Mouse (Mus musculus) adrenal gland, postnatal 25 days (tissue): ENCODE results near the gene Hist1h2ba. TPM values are rescaled to one million over a fixed set of nuclear protein-coding genes. Genes with fewer than 3 reads are reported as not detected.

Experiments used
- DNase-seq: peaks from one replicate; pipeline ENCODE4 v3.0.0; 2021; ENCODE audit warnings: mixed read lengths
- long read RNA-seq: library from polyadenylated mRNA; stranded (forward); transcript quantifications from one replicate; pipeline ENCODE4 v2.0.0, GENCODE M21; 2021
- total RNA-seq: library from RNA; stranded (reverse); gene quantifications from 2 replicates; pipeline ENCODE4 v1.2.3, GENCODE M21; 2021

Hist1h2ba gene
- not detected in 2 replicates for total RNA-seq
- long read RNA-seq = 0 reads

GRCm38 (mm10) chr13:23933421-23934210 lies at the start of gene Hist1h2ba:
TSS of gene Hist1h2ba (minus strand) at chr13:23934156.
- no peak for DNase-seq

DNA sequence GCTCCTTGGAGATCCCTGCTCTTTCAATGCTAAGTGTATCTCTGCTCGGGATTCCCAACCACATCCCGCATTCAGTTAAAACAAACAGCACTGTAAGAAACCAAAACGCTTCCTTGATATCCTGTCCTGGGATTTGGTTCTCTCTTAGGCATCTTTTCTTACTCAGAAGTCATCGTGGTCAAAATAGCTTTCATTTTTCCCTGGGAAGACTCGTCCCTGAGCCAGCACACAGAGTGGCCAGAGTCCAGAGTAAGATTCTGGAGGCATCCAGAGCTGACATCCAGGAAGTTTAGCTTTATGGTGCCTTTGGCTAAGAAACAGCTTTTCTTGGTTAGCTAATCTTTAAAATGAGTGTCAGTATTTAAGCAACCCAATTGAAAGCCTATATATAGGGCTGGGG lies 38.3 kb upstream of the Hist1h2ba start:
- no peak for DNase-seq

- DNase-seq = no peak
These were observed 37.9 kb upstream of the Hist1h2ba start for GRCm38 (mm10) chr13:23971870-23972269.

DNA sequence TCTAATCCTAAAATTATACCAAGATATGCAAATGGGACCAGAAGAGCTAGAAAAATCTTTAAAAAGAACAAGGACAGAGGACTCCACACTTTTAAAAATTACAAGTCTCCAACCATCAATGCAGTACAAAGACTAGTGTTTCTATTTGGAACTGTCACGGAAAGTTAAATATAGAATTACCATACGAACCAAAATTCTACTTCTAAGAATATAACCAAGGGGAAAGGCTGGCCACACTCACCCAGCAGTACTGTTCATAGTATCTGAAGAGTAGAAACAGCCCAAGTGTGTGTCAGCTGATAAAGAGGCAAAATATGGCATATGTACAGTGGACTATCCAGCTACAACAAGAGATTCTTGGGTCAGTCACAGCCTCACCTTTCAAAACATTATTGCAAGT lies 31.0 kb upstream of the Hist1h2ba start:
- no peak for DNase-seq

DNA sequence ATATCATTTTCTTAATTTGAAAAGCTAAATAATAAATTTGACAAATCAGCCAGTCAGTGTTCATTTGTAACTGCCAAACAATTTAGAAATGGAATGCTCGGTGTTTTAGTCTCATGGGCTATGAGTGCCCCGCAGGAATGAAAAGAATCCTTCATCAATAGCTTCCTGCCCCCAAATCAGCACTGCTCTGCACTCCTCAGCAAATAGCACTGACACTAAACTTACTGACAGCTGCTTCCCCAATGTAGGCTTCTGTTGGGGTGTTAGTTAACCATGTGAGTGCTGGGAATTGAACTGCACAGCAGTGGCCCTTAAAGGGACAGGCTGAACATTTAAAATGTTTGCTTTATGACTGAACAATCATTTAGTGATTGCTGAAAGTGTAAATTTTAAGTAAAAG lies 25.8 kb upstream of the Hist1h2ba start:
- DNase-seq = no peak

DNA sequence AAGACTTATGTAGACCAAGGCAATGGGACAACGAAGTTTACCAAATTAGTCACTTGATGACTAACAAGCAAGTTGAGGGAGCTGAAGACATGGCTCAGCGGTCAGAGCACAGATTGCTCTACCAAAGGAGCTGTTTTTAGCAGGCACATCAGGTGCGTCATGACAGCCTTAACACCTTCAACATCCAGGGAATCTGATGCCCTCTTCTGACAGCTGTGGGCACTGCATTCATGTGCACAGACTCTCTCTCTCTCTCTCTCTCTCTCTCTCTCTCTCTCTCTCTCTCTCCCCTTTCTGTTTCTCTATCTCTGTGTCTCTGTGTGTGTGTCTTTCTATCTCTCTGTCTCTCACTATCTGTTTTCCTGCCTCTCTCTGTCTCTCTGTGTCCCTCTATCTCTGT lies 17.0 kb upstream of the Hist1h2ba start:
- DNase-seq = peak; percentile 47

- no peak for DNase-seq
These were observed 15.7 kb upstream of the Hist1h2ba start for GRCm38 (mm10) chr13:23949484-23950246.

DNA sequence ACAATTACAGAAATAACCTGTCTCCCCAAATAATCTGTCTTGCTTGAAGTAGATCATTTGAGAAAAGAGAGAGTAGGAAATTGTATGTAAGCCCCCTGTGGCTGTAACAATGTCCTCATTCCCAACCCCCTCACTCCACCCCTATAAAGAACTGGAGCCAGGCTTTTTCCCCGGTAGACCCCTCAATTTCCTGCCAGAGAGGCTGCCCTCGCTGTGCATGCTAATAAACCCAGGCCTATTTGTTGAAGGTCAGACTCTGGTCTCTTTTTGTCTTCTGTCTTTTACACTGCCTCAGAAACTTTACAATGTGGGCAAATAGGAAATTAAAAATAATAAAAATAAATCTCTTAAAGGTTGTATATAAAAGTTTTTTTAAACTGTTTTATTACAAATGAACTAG lies 12.3 kb upstream of the Hist1h2ba start:
- no peak for DNase-seq

GRCm38 (mm10) chr13:23942861-23943260 lies 8.9 kb upstream of the Hist1h2ba start:
- DNase-seq = no peak

GRCm38 (mm10) chr13:23940291-23940690 lies 6.3 kb upstream of the Hist1h2ba start:
- DNase-seq = no peak

DNA sequence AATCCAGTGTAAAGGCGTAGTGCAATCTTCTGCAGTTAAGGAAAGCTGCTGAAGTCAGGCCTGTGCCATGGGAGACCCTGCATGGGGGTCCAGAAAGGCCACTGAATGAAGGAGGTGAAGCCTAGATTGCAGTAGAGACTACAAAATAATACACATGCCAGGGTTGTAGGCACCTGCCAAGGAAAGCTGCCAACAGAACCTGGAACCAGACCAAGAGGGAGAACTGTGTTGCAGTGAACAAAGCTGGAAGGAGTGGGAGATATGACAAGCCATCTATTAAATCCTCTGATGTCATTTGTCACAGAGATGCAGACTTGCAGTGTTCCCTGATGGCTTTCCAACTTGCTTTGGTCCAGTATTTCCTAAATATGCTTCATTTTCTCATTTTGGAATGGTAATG lies 4.7 kb upstream of the Hist1h2ba start:
- no peak for DNase-seq

DNA sequence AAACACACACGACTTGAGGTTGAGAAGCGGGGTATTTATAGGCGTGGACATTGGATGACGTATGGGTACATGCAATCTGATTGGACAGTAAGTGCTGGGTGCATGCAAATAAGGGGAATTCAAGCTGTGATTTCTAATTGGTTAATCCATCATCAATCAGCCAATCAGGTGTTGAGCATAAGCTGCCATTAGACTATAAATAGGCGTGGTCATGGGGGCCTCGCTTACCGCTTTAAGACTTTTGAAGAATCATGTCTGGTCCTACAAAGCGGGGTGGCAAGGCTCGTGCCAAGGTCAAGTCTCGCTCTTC lies 210 bp upstream of the Hist1h2ba start, which contains the start of gene Hist1h2aa:
Hist1h2aa (plus strand) TSS at position 252 of the 310 bp plus-strand sequence.
- no peak for DNase-seq

GRCm38 (mm10) chr13:23930904-23931303 lies 3.1 kb downstream of the Hist1h2ba start:
- DNase-seq = no peak

- no peak for DNase-seq
These were observed 3.5 kb downstream of the Hist1h2ba start for GRCm38 (mm10) chr13:23930461-23930860.

DNA sequence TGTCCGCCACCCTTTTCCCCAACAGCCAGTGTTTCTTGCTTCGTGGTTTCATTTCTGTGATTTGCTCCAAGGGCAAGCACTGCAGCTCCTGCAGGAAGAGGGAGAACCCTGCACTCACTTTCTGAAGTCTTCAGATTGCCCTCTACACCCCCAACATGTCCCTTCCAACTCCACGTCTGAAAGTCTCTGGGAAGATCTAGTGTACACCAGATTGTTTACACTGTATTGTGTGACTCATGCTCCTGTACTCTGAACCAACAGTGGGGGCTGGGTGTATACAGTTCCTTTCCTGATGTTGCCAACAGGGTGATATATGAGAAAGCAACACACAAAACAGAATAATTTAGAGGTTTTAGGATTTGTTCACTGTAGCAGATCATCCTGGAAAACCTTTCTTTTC lies 5.3 kb downstream of the Hist1h2ba start:
- DNase-seq = no peak

GRCm38 (mm10) chr13:23925792-23926191 lies 8.2 kb downstream of the Hist1h2ba start:
- DNase-seq = no peak

DNA sequence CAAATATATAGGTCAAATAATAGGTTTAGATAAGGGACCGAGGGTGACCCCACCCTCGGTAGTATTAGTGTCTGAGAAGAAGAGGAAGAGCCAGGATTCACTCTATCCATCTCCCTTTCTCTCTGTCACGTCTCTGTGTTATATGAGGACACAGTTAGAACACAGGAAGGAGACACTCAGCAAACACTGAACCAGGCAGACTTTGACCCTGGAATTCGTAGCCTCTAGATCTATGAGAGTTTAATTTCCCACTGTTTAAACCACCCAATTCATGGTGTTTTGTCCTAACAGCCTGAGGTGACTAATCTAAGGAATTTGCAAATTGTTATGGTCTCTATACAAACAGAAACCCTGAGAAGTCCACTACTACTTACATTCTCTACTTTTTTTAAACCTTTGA lies 16.3 kb downstream of the Hist1h2ba start:
- no peak for DNase-seq

DNA sequence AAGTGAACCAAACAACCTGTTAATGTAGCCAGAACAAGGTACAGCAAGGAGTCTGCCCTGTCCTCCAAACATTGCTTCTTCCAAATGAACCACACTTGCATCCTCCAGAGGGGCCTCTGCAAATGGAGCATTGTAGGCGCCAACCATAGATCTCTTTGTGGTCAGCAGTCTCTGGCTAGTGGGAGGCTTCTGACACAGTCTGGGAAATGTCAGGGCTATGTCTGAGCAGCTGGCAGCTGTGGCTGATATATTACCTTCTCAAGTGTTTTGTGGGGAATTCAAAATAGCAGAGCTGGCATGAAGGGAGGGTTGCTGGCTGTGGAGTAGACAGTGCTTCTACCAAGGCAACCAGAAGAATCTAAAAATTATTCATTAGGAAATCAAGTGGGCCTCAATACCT lies 17.8 kb downstream of the Hist1h2ba start:
- no peak for DNase-seq

- DNase-seq = no peak
These were observed 19.4 kb downstream of the Hist1h2ba start, which contains the start of gene Slc17a4 for GRCm38 (mm10) chr13:23914376-23915167. TSS of gene Slc17a4 (minus strand) at chr13:23915009.

GRCm38 (mm10) chr13:23913791-23914306 lies 20.1 kb downstream of the Hist1h2ba start:
- DNase-seq = no peak

GRCm38 (mm10) chr13:23911335-23911734 lies 22.6 kb downstream of the Hist1h2ba start:
- DNase-seq = no peak

GRCm38 (mm10) chr13:23910121-23910520 lies 23.8 kb downstream of the Hist1h2ba start:
- DNase-seq = no peak

DNA sequence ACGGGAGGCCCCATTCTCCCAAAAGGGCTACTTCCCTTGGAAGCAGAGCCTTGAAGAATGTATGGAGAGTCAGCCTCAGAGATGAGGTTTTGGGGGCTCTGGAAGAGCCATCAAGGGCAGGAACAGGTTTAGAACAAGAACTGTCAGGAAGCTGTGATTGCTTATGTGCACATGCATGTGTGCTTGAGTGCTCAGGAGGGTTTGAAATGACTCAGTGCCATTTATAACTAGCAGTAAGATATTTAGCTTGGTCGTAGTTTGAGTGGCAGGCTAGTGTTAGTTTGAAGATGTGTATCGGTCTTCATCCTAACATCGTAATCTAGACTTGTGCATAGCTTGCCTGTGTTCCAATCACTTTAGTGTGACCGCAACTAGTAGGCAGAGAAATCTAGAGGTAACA lies 27.1 kb downstream of the Hist1h2ba start:
- no peak for DNase-seq
